Mouse (Mus musculus): Measurements from ENCODE around the gene Abi1.

GRCm38 (mm10) chr2:23076783-23077182 lies 36.7 kb upstream of the Abi1 start:
- TF ChIP-seq POLR2A (IDR thresholded peaks at IDR 0.05; ENCODE audit: low read depth, low read length), result no peak
- no peak for TF ChIP-seq CTCF (IDR thresholded peaks at IDR 0.05; ENCODE audit: extremely low read depth, insufficient read length, insufficient replicate concordance, low read depth, low read length)
